Mouse (Mus musculus): ENCODE results near the gene Surf6.

DNA sequence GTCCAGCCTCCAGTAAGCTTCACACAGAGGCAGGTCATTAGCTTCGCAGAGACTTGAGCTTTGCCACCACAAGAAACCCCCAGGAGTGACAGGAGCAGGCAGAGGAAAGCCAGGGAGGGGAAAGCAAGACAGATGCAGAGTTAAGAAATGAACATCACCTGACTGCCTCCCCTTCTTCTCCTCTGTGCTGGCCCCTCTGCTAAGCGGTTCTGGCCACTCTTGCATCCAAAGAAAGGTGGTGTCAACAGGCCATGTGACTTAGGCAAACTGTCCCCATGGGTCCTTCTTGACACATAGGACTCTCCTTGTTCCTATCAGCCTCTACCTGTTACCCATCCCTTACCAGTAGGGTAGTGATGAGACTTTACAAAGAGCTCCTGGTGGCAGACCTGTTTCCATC lies 3.3 kb upstream of the Surf6 start:
- TF ChIP-seq GATA1 (IDR thresholded peaks at IDR 0.05; ENCODE audit: low read length) (no peak), TAL1 (IDR thresholded peaks at IDR 0.05; ENCODE audit: low read length) (no peak)

Data from erythroblast, embryonic 14.5 days (primary cell).